Mouse (Mus musculus) frontal cortex, postnatal 14 days (tissue): Measurements from ENCODE around the gene Atp6v1e1.

Experiments
- DNase-seq, 2 experiments: peaks; one replicate each; pipeline ENCODE4 v3.0.0; 2022; ENCODE audit warnings: low spot score in 2 of 2

Gene Atp6v1e1

DNA sequence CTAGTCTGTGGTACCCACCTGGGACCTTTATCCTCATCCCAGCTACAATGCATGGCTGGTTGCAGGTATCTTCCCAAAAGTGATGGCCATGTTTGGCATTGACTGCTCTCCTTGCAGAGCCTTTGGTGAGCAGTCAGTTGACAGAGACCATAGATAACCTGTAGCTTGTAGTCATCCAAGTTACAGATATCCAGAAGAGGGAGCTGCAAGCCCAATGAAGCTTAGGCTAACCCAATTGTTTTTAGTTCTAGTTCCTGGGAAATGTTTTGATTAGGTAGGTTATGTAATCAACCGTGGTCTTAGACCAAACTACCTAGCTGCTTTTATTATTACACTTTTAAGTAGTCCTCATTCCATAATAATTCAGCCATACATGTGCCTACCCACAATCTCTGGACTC, 51.2 kb downstream of the Atp6v1e1 start:
- no peak for DNase-seq

DNA sequence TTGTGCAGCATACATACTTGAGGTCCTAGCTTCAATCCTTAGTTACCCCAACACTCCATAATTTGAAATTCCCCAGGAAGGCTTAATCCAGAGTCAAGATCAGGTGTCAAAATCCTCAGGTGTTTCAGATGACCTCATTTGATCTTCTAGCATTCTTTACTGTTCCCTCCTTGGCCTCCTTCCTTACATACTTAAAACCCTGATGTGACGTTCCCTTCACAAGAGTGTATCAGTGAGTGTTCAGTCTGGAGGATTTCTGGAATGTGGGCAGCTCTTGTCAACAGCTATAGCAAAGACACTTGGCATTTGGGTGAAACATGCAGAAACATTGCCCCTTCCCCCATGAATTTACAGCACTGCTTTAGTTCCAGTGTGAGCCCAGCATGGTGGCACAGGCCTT, 52.6 kb downstream of the Atp6v1e1 start:
- no peak for DNase-seq

- no peak for DNase-seq
These were observed 61.4 kb downstream of the Atp6v1e1 start for GRCm38 (mm10) chr6:120761151-120761550.

- DNase-seq, result no peak
These were observed 76.2 kb downstream of the Atp6v1e1 start for GRCm38 (mm10) chr6:120746416-120746815.
